Mouse (Mus musculus) layer of hippocampus, adult 18-20 months (tissue): ENCODE measurements around the gene Pcnx. TPM values are rescaled to one million over a fixed set of nuclear protein-coding genes. Genes with fewer than 3 reads are reported as not detected.
A peak's percentile ranks its signal among the peaks of the same experiment; 100 is the strongest.
"Not testable (repeated sequence)": the region's sequence is repeated elsewhere in the genome, so short reads cannot be mapped to it uniquely, and the experiment has no call there.

Experiments used
- DNase-seq, 2 experiments: peaks; one replicate each; pipeline ENCODE4 v3.0.0; 2022; ENCODE audit warnings: low spot score in 2 of 2
- total RNA-seq, 2 experiments: library from RNA; stranded (reverse); gene quantifications; 2 replicates each; pipeline ENCODE4 v1.2.3; 2021

Gene Pcnx
- total RNA-seq, 2 experiments from 2014 or later, result 101 to 115 TPM

DNA sequence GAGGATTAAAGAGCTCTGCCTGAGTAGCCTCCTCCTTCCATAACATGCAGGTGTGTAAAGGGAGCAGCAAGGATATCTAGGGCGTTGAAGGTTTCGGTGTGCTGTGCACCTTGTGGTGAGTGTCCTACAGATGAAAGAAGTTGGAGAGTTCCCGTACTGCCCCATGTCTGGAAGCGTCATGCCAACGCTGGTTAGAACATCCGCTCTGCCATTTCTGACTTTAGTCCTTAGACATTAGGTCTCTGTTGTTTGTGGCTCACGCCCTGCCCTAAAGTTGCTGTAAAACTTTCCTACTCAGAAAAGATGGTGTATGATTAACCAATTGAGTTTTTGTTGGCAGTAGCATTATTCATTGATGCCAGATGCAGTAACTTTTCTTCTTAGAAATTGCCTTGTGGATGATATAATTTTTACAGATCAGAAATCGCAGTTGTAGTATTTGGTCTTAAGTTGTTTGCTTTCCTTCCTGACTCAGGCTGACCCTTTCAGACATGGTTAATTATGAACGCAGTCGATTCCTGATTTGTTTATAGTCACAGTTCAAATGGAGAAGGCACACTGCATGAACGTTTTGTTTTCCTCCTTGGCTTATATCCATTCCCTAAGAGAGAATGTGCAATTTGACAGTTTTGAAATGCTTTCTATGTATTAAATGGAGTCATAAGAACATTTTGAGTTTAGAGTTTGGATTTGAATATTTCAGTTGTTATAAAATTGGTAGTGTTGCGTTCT lies 83.7 kb downstream of the Pcnx start:
- DNase-seq, result no peak

DNA sequence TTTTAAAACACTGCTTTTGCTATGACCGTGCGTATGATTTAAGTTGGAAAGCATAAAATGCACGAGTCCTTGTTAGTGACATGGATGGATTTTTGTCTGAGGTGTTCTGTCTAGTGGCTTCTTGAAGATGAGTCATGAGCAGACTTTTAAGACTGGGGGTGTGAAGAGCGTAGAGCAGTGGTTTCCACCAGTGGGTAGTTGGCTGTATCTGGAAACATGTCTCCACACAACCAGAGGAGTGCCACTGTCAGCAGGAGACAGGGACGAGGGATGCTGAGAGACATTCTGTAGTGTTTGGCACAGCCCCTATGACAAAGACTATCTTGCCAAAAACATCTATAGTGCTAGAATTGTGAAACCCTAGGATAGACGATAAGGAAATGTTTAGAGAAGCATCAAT lies 89.2 kb downstream of the Pcnx start:
- DNase-seq, result no peak

DNA sequence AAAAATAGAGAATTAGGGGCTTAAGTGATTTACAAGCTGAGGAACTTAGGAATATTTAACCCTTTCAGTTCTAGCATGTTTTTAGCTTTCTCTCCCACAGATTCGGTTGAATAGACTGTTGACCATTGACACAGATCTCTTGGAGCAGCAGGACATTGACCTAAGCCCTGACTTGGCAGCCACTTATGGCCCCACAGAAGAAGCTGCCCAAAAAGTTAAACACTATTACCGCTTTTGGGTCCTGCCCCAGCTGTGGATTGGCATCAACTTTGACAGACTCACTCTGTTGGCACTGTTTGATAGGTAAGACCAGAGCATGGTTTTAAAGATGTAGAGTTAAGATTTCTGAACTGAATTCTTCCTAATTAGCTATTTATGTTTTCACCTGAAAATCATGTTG lies 90.2 kb downstream of the Pcnx start:
- DNase-seq, result no peak

DNA sequence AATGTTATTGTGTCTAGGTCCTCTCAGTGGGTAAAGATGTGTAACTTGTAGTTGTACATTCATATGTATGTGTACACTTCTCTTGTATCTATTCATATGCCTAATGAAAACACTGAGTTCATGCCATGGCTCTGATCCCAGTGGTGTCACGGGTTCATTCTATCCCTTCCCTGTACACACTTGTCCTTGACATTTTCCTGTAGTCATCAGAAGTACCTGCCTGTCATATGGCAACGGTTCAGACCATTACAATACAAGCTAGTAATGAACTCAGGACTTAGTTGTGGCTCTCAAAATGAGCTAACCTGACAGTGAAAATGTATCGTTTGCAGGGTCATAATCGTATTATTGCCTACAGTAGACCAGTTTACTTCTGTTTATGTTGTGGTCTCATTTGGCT lies 98.5 kb downstream of the Pcnx start:
- no peak for DNase-seq

DNA sequence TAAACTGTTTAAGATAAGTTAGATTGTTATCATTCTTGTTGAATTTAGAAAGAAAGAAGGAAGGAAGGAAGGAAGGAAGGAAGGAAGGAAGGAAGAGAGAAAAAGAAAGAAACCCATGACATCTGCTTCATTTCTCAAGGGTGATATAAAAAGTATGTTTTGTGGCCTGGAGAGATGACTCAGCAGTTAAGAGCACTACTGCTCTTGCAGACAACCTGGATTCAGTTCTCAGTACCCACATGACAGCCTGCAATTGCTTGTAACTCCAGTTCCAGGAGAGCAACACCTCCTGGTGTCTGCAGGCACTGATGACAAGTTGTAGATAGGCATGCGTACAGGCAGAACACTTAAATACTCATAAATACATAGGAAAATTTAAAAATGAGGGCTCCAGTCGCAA lies 105.6 kb downstream of the Pcnx start:
- no peak for DNase-seq

DNA sequence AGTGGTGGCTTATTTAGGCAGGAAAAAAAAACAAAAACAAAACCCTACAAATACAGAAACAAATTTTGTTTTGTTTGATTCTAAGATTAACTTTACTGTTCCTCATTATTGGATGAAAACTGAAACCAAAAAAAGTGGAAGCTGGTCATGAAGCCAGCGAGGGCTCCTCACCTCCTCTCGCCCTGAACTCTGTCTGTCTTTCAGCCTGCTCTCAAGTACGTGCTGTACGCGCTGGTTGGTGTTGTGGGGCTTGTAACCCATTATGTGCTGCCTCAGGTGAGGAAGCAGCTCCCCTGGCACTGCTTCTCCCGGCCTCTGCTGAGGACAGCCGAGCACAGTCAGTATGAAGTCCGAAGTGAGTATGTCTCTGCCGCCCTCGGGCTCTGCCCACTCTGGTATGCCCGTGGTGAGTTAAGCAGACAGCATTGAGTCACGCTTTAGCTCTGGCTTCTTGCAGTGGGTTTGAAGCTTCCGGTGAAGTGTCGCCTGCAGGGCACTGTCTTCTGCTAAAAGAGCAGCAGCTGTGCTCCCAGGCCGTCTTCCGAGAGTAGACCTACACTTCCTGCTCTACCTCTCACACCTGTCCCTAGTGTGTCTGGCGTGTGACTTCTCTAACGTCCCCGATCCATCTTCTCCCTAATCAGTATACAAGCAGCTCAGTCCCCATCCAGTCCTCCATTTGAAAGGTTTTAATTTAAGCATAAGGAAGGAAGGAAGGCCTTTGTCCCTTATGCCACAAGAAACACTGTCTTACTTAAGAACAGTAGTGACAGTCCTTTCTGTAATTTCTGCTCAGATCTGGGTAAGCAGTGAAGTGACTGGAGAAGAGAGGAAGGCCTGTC lies 111.4 kb downstream of the Pcnx start:
- DNase-seq, result peak in 1 of 2 experiments; percentile 34

DNA sequence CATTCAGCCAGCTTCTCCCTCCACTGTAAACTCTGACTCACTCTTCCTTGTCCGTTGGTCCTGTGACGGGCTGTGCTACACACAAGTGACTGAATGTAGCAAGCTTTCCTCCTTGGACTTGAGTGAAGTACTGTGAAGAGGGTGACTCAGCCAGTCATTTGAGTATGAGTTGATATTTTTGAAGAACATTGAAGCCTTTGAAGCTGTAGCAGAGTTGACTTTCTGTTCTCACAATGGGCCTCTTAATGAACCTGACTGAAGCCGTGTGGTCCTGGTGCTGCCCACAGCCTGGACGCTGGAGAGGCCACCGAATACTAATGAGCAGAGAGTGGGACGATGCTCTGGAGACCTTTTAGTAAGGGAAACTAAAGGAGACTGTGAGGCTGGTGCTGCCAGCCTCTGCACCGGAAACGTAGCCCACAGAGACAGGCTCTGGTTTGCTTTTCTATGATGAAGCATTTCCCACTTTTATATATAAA lies 112.1 kb downstream of the Pcnx start:
- no peak for DNase-seq

DNA sequence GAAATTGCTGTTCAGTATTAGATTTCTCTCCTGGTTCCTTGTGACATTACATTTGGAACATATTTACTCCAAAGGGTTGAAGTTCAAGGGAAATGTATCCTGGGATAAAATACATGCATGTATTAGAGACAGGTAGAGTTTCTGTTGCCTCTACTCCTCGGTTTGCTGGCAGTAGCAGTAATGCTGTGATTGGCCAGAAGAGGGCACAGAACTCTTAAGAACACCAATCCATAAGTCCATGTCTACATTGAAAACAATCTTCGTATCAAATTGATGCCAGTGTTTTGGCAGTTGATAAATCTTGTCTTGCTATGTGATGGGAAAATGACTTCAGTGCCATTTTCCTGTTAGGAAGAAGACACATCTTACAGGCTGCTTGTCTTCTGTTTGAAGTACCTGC lies 115.0 kb downstream of the Pcnx start:
- peak in 1 of 2 experiments; percentile 76 for DNase-seq

DNA sequence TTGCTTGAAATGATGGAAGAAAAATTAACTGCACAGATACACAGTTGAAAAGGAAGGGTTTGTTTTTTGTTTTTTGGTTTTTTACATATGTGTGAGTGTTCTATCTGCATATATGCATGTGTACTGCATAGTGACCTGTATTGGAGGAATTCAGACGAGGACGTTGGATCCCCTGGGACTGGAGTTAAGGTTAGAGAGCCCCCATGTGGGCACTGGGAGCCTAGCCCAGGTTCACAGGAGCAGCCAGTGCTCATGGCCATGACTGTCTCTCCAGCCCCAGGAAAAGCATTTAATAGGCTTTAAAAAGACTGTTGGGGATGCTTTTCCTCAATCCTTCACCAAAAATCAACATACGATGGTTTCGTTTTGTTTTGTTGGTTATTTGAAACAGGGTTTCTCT lies 117.5 kb downstream of the Pcnx start:
- no peak for DNase-seq

DNA sequence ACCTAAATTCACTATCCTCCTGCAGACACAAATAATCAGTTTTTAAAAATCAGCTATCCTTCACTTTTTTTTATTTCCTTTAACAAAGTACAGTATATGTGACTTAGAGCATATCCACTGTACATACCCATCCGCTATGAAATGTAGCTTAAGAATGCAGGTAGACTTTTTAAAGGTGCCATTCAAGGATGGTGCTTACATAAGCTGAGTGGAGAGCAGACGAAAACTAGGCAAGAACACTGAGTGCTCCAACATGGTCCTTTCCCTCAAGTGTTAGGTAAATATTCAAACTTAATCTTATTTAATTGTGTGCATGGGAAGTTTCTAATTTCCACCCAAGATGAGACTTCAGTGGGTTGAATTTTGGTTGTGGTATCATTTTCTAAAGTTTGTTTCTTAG lies 119.5 kb downstream of the Pcnx start:
- no peak for DNase-seq

DNA sequence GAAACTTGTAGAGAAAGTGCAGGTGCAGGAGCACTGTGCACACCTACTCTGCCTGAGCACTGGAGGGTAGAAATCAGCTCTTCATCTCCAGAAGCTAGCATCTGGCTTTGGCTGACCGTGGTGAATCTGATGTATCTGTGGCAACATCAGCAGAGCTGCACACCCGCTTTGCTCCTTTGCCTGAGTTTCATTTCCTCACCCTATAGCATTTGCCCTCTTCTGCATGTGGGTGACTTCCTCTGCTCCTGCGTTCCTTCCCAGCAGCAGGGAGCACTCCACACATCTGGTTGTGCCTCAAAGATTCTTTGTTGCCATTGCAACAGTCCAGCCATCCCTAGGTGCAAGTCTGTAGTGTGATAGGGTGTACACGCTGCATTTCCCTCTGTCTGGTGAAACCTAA lies 132.3 kb downstream of the Pcnx start:
- no peak for DNase-seq

DNA sequence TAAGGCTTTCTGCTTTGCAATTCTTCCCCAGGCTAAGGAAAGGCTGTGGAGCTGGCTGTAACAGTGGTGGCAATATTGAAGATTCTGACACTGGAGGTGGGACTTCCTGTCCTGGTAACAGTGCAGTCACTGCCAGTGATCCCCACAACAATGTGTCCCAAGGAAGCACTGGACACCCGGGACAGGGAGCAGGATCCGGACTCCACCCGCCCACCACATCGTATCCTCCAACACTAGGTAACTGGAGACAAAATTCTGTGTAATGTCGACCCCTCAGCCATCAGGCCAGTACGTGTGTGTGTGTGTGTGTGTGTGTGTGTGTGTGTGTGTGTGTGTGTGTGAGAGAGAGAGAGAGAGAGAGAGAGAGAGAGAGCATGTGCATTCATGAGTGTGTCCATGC lies 133.2 kb downstream of the Pcnx start:
- DNase-seq, result no peak

DNA sequence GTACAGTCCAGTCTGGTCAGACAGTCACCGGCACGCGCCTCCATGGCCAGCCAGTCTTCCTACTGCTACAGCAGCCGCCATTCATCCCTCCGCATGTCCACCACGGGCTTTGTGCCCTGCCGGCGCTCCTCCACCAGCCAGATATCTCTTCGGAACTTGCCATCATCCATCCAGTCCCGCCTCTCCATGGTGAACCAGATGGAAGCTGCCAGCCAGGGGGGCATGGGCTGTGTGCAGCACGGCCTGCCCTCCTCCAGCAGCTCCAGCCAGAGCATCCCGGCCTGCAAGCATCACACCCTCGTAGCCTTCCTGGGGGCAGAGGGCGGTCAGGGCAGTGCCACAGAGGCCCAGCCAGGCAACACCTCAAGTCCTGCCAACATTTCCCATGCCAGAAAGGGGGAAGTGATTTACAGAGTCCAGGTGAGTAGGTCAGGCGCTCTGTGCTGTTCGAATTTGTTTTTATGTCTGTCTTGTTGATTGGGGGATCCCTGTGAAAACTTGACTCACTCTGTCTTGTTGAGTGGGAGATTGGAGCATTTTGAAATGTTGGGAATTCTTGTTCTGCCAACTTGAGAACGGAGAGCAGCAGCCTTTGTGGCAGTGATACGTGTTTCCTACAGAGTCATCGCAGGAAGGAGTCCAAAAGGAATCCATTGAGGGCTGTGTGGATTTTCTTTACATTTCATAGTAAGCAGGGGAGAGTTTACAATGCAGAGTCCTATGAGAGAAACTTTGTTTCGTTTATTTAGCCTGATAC lies 135.3 kb downstream of the Pcnx start:
- DNase-seq, result no peak

DNA sequence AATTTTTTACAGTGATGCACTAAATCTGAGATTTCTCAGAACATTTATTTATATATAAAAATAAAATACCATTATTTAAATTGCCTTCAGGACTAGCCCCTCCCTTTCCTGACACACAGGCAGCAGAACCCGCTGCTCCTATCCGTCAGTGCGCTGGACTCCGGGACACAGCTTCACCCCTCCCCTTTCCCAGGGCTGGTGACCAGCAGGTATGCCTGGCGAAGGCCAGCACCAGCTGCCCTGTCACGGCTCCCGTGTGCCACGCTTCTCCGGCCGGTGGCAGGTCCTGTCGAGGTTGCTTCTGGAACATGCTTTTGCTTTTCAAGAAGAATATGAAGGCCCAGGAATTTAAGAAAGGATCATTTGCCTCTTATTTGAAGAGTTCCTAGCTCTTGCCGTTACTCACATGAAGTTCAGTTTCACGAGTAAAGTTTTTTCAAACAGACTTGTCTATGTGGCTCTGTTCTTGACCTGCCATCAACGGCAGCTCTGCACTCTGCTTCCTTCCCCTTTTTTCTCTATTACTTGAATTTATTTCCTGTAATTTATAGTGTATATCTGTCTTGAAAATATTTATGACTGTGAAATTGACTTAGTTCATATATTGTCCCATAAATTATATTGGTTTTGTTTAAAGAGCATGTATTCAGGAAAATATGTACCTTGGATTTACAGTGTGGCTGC lies 137.0 kb downstream of the Pcnx start:
- no peak for DNase-seq

DNA sequence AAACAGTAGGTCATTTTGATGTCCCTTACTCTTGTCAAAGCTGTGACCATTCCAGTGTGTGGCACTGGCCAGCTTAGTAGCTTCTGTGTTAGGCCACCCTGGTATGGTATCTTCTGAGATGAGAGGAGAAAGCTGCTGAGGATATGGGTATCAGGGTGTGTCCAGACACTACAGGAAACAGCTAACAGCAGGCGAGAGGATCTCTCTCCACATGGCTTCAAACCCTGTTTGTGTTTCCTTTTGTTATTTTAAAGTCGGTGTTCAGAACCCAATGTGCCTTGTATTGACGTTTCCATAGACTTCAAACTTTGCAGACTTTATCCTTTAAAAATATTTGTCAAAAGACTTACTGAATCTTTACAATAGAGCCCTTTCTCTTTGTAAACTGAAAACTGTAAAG lies 137.7 kb downstream of the Pcnx start:
- no peak for DNase-seq

DNA sequence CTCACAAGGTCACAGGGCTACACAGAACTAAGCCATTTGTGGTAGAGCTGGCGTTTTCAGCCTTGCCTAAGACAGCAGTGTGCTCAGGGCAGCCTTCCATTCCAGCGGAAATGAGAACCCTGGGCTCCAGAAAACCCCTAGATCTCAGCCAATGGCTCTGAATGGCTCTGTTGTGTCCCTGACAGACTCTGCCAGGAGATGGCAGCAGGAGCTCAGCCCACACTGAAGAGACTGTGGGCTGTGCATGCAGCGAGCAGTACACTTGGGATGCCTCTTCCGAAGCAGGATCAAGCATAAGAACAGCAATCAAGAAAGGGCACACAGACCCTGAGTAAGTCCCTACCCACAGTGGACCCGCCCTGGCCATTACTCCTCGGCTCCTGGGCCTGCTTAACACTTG lies 142.9 kb downstream of the Pcnx start:
- not testable (repeated sequence) for DNase-seq

DNA sequence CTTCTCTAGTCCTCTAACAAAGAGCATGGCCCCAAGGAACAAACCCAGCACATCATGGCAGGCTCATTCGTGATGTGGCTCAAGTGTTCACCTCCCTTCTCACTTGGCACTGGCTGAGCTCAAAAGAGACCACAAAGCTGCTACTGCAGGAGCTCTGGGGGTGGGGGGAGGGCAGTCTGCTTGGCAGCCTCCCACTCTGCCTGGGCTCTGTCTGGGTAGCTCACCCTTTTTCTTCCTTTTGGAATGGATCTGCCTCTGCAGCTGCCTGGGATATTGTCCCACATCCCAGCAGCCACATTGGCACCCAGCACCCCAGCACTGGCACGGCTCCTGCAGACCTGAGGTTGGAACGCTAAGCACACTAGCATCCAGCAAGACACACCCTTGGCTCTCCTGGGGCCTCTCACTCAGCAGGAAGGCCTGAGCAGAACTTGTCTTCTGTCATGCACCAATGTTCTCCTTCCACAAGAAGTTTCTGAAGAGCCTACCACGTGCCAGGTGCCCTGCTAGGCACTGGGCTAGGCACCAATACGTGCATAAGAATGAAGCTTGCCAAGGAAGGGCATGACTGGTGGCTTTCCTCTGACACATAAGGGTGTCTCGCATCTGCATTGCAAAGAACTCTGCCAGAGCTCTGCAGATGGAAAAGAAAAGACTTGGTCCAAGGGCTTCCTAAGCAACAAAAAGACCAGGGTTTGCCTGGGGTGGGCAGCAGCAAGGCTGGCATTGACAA lies 166.2 kb downstream of the Pcnx start:
- not testable (repeated sequence) for DNase-seq

DNA sequence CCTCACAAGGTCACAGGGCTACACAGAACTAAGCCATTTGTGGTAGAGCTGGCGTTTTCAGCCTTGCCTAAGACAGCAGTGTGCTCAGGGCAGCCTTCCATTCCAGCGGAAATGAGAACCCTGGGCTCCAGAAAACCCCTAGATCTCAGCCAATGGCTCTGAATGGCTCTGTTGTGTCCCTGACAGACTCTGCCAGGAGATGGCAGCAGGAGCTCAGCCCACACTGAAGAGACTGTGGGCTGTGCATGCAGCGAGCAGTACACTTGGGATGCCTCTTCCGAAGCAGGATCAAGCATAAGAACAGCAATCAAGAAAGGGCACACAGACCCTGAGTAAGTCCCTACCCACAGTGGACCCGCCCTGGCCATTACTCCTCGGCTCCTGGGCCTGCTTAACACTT lies 173.7 kb downstream of the Pcnx start:
- not testable (repeated sequence) for DNase-seq

DNA sequence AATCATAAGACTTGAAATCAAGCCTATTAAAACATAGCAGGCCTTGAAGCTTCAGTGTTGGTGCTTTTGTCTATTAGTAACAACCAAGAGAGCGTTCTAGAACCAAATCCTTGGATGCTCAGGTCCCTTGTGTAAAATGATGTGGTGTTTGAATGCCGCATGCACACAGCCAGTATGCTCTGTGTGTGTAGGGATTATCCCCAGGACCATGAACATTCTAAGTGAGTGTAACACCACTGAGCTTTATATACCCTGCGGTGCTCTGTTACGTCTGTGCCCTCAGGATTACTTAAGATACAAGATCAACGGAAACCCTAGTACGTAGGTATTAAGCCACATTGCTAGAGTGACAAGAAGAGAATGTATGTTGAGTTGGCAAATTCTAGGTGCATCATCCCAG lies 174.2 kb downstream of the Pcnx start:
- not testable (repeated sequence) for DNase-seq

DNA sequence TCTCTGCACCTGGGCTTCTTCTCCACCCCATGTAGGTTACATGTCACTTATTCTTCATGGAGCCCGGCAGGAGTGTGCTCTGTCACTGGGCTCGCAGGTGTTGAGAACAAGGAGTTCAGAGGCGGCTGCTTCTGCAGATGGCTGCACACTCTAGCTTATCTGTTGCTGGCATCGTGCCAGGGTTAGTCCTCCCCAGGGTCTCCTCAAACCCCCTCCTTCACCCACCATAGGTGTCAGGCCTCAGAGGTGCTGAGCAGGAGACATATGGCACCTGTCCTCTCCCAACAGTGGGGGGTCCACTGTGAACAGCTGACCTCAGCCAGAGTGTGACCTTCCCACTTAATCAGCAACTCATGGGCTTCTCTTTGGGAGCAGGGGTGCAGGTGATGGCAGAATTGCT lies 184.3 kb downstream of the Pcnx start:
- DNase-seq, result not testable (repeated sequence)
